Mouse (Mus musculus): Measurements from ENCODE around the gene Vil1.

DNA sequence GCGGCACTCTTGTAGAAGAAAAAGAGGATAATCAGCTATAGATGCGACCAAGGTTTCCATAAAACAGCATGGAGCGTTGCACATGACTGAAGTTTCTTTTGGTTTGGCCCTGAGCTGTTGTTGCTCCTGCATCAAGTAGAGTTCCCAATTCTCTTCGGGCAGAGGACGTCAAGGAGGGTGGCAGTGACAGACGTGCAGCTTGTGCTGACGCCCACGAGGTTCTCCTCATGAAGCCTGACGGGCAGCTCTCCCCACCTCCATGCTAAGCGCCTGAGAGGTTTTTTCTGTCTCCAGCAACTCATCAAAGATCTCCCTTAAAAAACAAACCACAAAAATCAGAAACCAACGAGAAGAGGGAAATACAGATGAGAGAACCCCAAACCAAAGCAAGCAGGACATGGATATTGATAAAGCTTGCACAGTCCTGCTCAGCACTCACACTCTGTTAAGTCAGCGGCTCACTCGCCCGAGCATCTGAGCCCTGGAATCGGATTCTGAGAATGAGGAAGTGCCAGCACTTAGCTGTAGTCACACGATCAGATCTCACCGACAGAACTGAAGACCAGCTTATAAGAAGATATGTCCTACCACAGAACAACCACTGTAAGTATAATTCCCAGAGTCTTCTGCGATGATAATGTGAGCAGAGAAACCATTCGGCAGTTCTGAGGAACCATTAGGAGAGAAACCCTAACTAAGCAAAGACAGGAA, 30.1 kb downstream of the Vil1 start:
- TF ChIP-seq E2F4 (IDR thresholded peaks at IDR 0.05; ENCODE audit: insufficient read depth), result no peak
- no peak for TF ChIP-seq POLR2AphosphoS2 (IDR thresholded peaks at IDR 0.05; ENCODE audit: insufficient read length, low read depth)
- TF ChIP-seq SRF (IDR thresholded peaks at IDR 0.05; ENCODE audit: control insufficient read depth, insufficient read length, low read depth), result no peak
- TF ChIP-seq MYOD1 (IDR thresholded peaks at IDR 0.05; ENCODE audit: control insufficient read depth in 1 of 3, insufficient read length in 2 of 3, low read depth in 2 of 3), result no peak
- TF ChIP-seq TCF12 (IDR thresholded peaks at IDR 0.05; ENCODE audit: insufficient read depth, poor library complexity, severe bottlenecking), result no peak
- TF ChIP-seq POLR2A (IDR thresholded peaks at IDR 0.05; ENCODE audit: insufficient read length, low read depth), result no peak
- no peak for TF ChIP-seq REST (IDR thresholded peaks at IDR 0.05; ENCODE audit: insufficient read depth, insufficient read length)
- no peak for TF ChIP-seq MAX (IDR thresholded peaks at IDR 0.05; ENCODE audit: low read depth)
- TF ChIP-seq CEBPB (IDR thresholded peaks at IDR 0.05; ENCODE audit: insufficient read depth, poor library complexity, severe bottlenecking), result no peak
- TF ChIP-seq TCF3 (IDR thresholded peaks at IDR 0.05; ENCODE audit: insufficient read length, low read depth), result no peak

Data from myocyte (in vitro differentiated cells).